ENCODE assay signal across 8 mouse cellular contexts in the genomic region with DNA sequence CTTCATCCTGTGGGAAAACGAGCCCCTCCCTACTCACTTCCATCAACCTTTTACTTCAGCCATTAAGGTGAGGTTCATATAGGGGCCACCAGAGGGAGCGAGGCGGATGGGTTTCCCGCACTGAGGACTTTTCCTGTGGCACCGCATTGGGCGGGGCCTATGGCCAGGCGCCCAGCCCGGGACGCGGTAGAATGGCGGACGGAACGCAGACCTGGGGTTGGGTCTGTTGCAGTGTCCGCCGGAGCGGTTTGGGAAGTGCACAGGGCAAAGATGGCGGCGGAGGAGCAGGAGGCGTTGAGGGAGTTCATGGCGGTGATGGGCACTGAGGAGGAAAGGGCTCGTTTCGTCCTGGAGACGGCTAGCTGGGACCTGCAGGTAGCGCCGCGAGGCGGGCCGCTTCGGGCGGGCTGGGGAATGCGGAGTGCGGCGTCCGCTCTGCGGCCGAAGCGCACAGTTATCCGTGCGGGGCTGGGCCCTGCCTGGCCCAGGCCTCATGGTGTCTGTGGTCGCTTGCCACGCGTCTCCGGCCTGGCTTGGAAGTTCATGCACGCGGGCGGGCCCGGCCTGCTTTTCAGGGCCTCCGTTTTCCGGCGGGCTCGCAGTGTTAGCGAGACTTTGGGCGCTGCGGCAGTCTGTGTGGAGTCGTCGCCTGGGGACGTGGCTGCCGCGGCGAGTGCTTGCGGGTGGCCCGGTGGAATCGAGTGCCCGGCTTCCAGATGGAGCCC.
DNase-seq lines count a peak whose midpoint lies in the region; ATAC-seq and TF ChIP-seq lines count a peak whose summit lies in the region.
"Not testable (repeated sequence)": the region's sequence is repeated elsewhere in the genome, so short reads cannot be mapped to it uniquely, and the experiment has no call there.

No protein-coding gene starts in this region.

- H3K9ac ChIP-seq in embryonic facial prominence, embryonic 12.5 days: peak overlapping the region; percentile 85
- H3K9ac ChIP-seq in heart, adult 2 months (ENCODE audit: low read depth, low read length): peak overlapping the region; percentile 83
- peak overlapping the region; percentile 77 for H3K9ac ChIP-seq in midbrain, embryonic 11.5 days (ENCODE audit: low read length)

- intact Hi-C loops in heart, adult 2 months (cut with DNase I); left cerebral cortex, postnatal 4 days (cut with DNase I): not testable (repeated sequence)

- WGBS in embryonic facial prominence, embryonic 12.5 days: 10% methylated on average over 64 of the region's 64 CpGs
- WGBS in heart, adult 2 months: 5% methylated on average over 64 of the region's 64 CpGs
- 18% methylated on average over 55 of the region's 64 CpGs for WGBS in midbrain, embryonic 11.5 days
- WGBS in small intestine, adult 2 months: 6% methylated on average over 64 of the region's 64 CpGs

- H3K9me3 ChIP-seq in embryonic facial prominence, embryonic 12.5 days; midbrain, embryonic 11.5 days (ENCODE audit: control insufficient read depth, low read length): not testable (repeated sequence)

- peak; percentile 16; the same call in 1 of the 2 replicates for TF ChIP-seq POLR2A in heart, adult 2 months (IDR thresholded peaks at IDR 0.05; ENCODE audit: insufficient read depth, low read depth, low read length)
- not testable (repeated sequence) for TF ChIP-seq POLR2A in small intestine, adult 2 months (IDR thresholded peaks at IDR 0.05; ENCODE audit: low read depth, low read length)

- peak overlapping the region; percentile 88 for H3K27ac ChIP-seq in embryonic facial prominence, embryonic 12.5 days
- H3K27ac ChIP-seq in heart, adult 2 months: peak overlapping the region; percentile 73
- not testable (repeated sequence) for H3K27ac ChIP-seq in midbrain, embryonic 11.5 days (ENCODE audit: low read depth, low read length)
- H3K27ac ChIP-seq in small intestine, adult 2 months (ENCODE audit: insufficient read depth, low read depth, low read length): peak overlapping the region; percentile 29; the same call in 1 of the 2 replicates

- not testable (repeated sequence) for H3K79me2 ChIP-seq in heart, adult 2 months (replicated peaks; ENCODE audit: control insufficient read depth, insufficient read depth, low read length)

- H3K4me3 ChIP-seq in embryonic facial prominence, embryonic 12.5 days: peak overlapping the region; percentile 62
- H3K4me3 ChIP-seq in heart, adult 2 months: peak overlapping the region; percentile 68
- H3K4me3 ChIP-seq in midbrain, embryonic 11.5 days (ENCODE audit: low read depth, low read length): peak overlapping the region; percentile 48
- peak overlapping the region; percentile 87 for H3K4me3 ChIP-seq in small intestine, adult 2 months (ENCODE audit: low read depth, low read length)

- H3K4me2 ChIP-seq in embryonic facial prominence, embryonic 12.5 days (replicated peaks): peak overlapping the region; percentile 38
- peak overlapping the region; percentile 33 for H3K4me2 ChIP-seq in midbrain, embryonic 11.5 days

- not testable (repeated sequence) for H3K27me3 ChIP-seq in embryonic facial prominence, embryonic 12.5 days; heart, adult 2 months (ENCODE audit: control insufficient read depth, insufficient read depth, low read length); midbrain, embryonic 11.5 days (ENCODE audit: control insufficient read depth, insufficient read depth, low read length); small intestine, adult 2 months (ENCODE audit: control insufficient read depth, insufficient read depth, low read length)

- peak; percentile 87 for DNase-seq in adrenal gland, postnatal 10 days
- peak; percentile 97 for DNase-seq in heart, adult 2 months
- peak; percentile 97 for DNase-seq in kidney, adult 18-20 months
- DNase-seq in left cerebral cortex, postnatal 4 days: peak; percentile 78
- DNase-seq in midbrain, embryonic 11.5 days (ENCODE audit: low spot score, missing footprints): peak; percentile 90
- peak; percentile 52 for DNase-seq in yolk sac, embryonic 10.5 days (ENCODE audit: low spot score)

- TF ChIP-seq CTCF in heart, adult 2 months (IDR thresholded peaks at IDR 0.05): peak; percentile 58
- peak; percentile 21; the same call in 1 of the 2 replicates for TF ChIP-seq CTCF in small intestine, adult 2 months (IDR thresholded peaks at IDR 0.05; ENCODE audit: extremely low read depth, insufficient read length, insufficient replicate concordance, low read depth, low read length)

- H3K36me3 ChIP-seq in embryonic facial prominence, embryonic 12.5 days; heart, adult 2 months (ENCODE audit: control insufficient read depth, insufficient read depth, low read length); midbrain, embryonic 11.5 days (ENCODE audit: control insufficient read depth, insufficient read depth, low read length); small intestine, adult 2 months (ENCODE audit: control insufficient read depth, insufficient read depth, low read length): not testable (repeated sequence)

- H3K4me1 ChIP-seq in embryonic facial prominence, embryonic 12.5 days; heart, adult 2 months (ENCODE audit: control insufficient read depth, insufficient read depth, low read length); midbrain, embryonic 11.5 days (ENCODE audit: control insufficient read depth, insufficient read depth, low read length); small intestine, adult 2 months (ENCODE audit: control insufficient read depth, insufficient read depth, insufficient read length, low read length): not testable (repeated sequence)

- TF ChIP-seq EP300 in heart, adult 2 months (IDR thresholded peaks at IDR 0.05; ENCODE audit: insufficient read depth, low read depth, low read length): not testable (repeated sequence)

- peak; percentile 99 for ATAC-seq in embryonic facial prominence, embryonic 12.5 days (ENCODE audit: insufficient number of reproducible peaks, insufficient read depth, low FRiP score, low TSS enrichment)
- peak; percentile 100 for ATAC-seq in midbrain, embryonic 11.5 days (ENCODE audit: low FRiP score)
